Mouse (Mus musculus): Measurements from ENCODE around the gene Lgi1. TPM values are rescaled to one million over a fixed set of nuclear protein-coding genes. Genes with fewer than 3 reads are reported as not detected.

The Lgi1 gene
- 0.57 and 0.62 TPM in 2 replicates for polyA plus RNA-seq (2012; rRNA removed; ENCODE audit: low replicate concordance)

DNA sequence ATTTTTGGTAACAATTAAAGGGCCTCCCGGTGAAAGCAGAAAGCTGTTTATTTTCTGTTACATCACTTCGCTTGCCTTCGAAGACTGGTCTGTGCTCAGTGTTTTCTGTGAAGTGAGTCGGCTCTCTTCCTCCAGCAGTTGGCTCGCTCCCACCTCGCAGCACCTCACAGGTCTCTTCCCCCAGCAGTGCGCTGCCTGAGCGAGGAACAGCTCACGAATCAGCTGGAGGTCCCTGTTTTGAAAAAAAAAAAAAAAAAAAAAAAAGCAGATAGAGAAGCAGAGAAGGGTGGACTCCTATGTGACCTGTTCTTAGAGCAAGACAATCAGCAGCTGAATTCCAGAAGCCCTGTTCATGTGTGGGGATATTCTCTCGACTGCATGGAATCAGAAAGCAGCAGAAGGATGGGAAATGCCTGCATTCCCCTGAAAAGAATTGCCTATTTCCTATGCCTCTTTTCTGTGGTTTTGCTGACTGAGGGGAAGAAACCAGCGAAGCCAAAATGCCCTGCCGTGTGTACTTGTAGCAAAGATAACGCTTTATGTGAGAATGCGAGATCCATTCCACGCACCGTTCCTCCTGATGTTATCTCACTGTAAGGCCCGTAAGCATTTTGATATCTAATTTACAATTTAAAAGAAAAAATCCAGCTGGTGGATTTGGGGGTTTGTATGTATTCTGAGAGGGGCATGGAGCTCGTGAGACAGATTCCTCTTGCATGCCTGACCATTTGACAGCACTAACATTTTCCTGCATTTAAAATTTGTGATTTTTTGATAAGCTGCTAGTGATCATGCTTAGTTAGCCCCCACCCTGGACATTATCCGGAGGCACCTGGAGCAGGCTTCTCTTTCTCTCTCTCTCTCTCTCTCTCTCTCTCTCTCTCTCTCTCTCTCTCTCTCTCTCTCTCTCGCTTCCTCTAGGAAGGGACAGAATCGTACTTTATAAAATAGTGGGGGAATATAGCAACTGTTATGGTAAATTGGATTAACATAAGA is at the start of gene Lgi1:
TSS of gene Lgi1 (plus strand) at position 32 of the 996 bp plus-strand sequence.

DNA sequence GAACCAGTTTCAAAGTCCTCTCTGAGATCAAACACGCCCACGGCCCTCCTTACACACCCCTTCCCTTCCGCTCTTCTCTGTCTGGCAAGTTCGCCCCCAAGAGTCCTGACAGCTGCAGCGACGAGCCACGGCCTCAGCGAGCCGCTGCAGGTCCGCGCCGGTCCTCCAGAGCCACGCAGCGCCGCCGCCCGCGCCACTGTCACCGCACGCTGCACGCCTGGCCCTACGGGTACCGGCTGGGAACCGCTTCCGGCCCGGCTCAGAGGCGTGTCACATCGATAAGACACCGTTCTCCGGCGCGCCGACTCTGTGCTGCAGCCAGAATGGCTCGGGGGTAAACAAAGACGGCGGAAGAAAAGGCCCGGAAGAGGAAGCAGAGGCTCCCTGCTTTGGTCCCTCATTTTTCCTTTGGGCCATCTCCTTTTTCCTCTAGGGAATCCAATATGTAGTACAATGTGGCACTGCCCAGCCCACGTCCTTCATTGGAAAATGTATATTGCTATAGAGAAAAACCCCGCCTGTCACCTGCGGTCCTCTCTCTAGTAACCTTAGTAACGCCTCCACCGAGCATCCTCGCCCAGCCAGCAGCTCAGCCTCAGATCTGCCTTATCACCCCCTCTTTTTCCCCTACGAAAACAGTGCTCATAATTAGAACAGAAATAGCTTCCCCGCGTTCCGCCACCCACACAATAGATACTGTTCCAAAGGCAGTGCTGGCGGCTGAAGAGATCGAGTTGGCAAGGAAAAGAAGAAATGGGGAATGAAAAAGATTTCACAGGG is 40.2 kb upstream of the Lgi1 start, which contains the start of gene Fra10ac1:
TSS of gene Fra10ac1 (minus strand) at position 252 of the 780 bp plus-strand sequence.

Other genes with a start within 250 kb of the Lgi1 start
- 23.7 and 55.1 TPM in 2 replicates for gene Myof, start 221.0 kb upstream of the Lgi1 start, polyA plus RNA-seq (2012; rRNA removed; ENCODE audit: low replicate concordance)
- 0.43 and 3.3 TPM in 2 replicates for gene Cep55, start 209.5 kb upstream of the Lgi1 start, polyA plus RNA-seq (2012; rRNA removed; ENCODE audit: low replicate concordance)
- gene Ffar4, start 167.5 kb upstream of the Lgi1 start, polyA plus RNA-seq (2012; rRNA removed; ENCODE audit: low replicate concordance), result 21.4 and 53.5 TPM in 2 replicates
- 474 and 1,586 TPM in 2 replicates for gene Rbp4, start 139.3 kb upstream of the Lgi1 start, polyA plus RNA-seq (2012; rRNA removed; ENCODE audit: low replicate concordance)
- not detected in 2 replicates for gene Pde6c, start 131.8 kb upstream of the Lgi1 start, polyA plus RNA-seq (2012; rRNA removed; ENCODE audit: low replicate concordance)
- gene Fra10ac1, start 40.4 kb upstream of the Lgi1 start, polyA plus RNA-seq (2012; rRNA removed; ENCODE audit: low replicate concordance), result 3.5 and 5.3 TPM in 2 replicates
- 2.4 and 5.7 TPM in 2 replicates for gene Slc35g1, start 131.4 kb downstream of the Lgi1 start, polyA plus RNA-seq (2012; rRNA removed; ENCODE audit: low replicate concordance)
- 2.9 and 9.2 TPM in 2 replicates for gene Plce1, start 216.6 kb downstream of the Lgi1 start, polyA plus RNA-seq (2012; rRNA removed; ENCODE audit: low replicate concordance)